Mouse (Mus musculus): ENCODE data around the gene Tbc1d7. TPM values are rescaled to one million over a fixed set of nuclear protein-coding genes. Genes with fewer than 3 reads are reported as not detected.

Gene Tbc1d7
- polyA plus RNA-seq, 1 experiment from 2014 or later: 74.0 TPM

GRCm38 (mm10) chr13:43206118-43206683, 34.9 kb upstream of the Tbc1d7 start:
- Histone ChIP-seq H3K4me2 (no peak overlapping the region), H3K36me3 (replicated peaks) (no peaks in the 10 kb centered on the region), H3K9me3 (no peaks in the 10 kb centered on the region), H3K27ac (no peak overlapping the region), H3K9ac (no peak overlapping the region), H3K4me3 (replicated peaks) (no peak overlapping the region), H3K4me1 (peaks cover 8% of the 10 kb centered on the region; the same call in 1 of the 2 replicates), H3K27me3 (no peaks in the 10 kb centered on the region)
- ATAC-seq (ENCODE audit: low FRiP score): no peak
- 84% methylated on average over 12 of the region's 12 CpGs for WGBS

DNA sequence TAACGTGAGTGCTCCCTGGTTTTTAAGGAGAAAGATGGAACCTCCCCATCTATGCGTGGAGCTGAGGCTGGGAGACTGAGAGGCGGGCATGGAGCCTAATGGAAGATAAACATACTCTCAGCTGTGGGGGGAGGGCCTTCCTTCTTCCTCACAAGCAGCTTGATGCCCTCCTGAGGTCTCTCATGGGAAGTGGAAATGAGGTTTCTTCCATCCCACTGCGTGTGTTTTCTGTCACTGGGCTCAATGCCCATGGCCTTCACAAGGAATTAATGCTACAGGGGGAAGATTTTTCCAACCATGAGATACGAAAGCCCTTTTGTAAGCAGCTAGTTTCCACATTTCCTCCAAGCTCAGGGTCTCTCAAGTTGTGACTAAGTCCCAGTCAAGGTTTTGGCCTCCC, 32.3 kb upstream of the Tbc1d7 start:
- Histone ChIP-seq H3K4me1 (no peaks in the 10 kb centered on the region), H3K9ac (no peak overlapping the region), H3K36me3 (replicated peaks) (no peaks in the 10 kb centered on the region), H3K4me3 (replicated peaks) (no peak overlapping the region), H3K27ac (no peak overlapping the region), H3K9me3 (no peaks in the 10 kb centered on the region), H3K27me3 (no peaks in the 10 kb centered on the region), H3K4me2 (no peak overlapping the region)
- no peak for ATAC-seq (ENCODE audit: low FRiP score)
- WGBS: 71% methylated on average over 5 of the region's 5 CpGs

DNA sequence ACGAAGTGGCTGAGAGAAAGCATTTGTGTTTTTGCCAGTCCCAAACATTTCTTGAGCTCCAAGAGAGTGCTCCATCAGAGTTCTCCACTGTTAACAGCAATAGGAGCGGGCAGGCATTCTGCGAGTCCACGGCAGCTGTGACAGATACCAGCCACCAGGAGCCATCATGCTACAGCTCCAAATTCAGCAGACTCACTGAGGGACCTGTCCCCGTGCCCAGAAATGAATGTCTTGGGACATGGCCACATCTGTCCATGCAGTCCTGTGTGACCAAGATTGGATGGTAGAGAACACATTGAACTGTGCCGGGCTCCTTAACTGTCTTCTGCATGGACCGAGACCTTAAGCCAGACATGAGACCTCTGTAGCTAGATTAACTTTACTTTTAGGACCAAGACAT, 31.9 kb upstream of the Tbc1d7 start:
- Histone ChIP-seq H3K4me3 (replicated peaks) (no peak overlapping the region), H3K9ac (no peak overlapping the region), H3K27ac (no peak overlapping the region), H3K36me3 (replicated peaks) (no peaks in the 10 kb centered on the region), H3K4me2 (no peak overlapping the region), H3K27me3 (no peaks in the 10 kb centered on the region), H3K4me1 (no peaks in the 10 kb centered on the region), H3K9me3 (no peaks in the 10 kb centered on the region)
- no peak for ATAC-seq (ENCODE audit: low FRiP score)
- 83% methylated on average over 7 of the region's 7 CpGs for WGBS

- H3K4me1 ChIP-seq: no peaks in the 10 kb centered on the region
- no peak overlapping the region for H3K9ac ChIP-seq
- 86% methylated on average over 10 of the region's 10 CpGs for WGBS
- H3K4me3 ChIP-seq (replicated peaks): no peak overlapping the region
- H3K9me3 ChIP-seq: no peaks in the 10 kb centered on the region
- H3K27me3 ChIP-seq: no peaks in the 10 kb centered on the region
- H3K36me3 ChIP-seq (replicated peaks): no peaks in the 10 kb centered on the region
- no peak overlapping the region for H3K27ac ChIP-seq
- ATAC-seq (ENCODE audit: low FRiP score): no peak
- no peak overlapping the region for H3K4me2 ChIP-seq
Observed at GRCm38 (mm10) chr13:43202351-43202750, 31.1 kb upstream of the Tbc1d7 start.

GRCm38 (mm10) chr13:43201033-43201432, 29.7 kb upstream of the Tbc1d7 start:
- Histone ChIP-seq H3K36me3 (replicated peaks) (no peaks in the 10 kb centered on the region), H3K27me3 (no peaks in the 10 kb centered on the region), H3K4me1 (no peaks in the 10 kb centered on the region), H3K9me3 (no peaks in the 10 kb centered on the region), H3K4me3 (replicated peaks) (no peak overlapping the region), H3K4me2 (no peak overlapping the region), H3K9ac (no peak overlapping the region), H3K27ac (no peak overlapping the region)
- WGBS: 42% methylated on average over 22 of the region's 22 CpGs
- ATAC-seq (ENCODE audit: low FRiP score): no peak; the same call in 1 of the 2 replicates

GRCm38 (mm10) chr13:43200473-43200872, 29.2 kb upstream of the Tbc1d7 start:
- WGBS: 76% methylated on average over 22 of the region's 22 CpGs
- no peak overlapping the region for H3K4me2 ChIP-seq
- ATAC-seq (ENCODE audit: low FRiP score): no peak
- no peaks in the 10 kb centered on the region for H3K9me3 ChIP-seq
- no peaks in the 10 kb centered on the region for H3K4me1 ChIP-seq
- no peaks in the 10 kb centered on the region for H3K27me3 ChIP-seq
- H3K9ac ChIP-seq: no peak overlapping the region
- H3K27ac ChIP-seq: no peak overlapping the region
- no peaks in the 10 kb centered on the region for H3K36me3 ChIP-seq (replicated peaks)
- H3K4me3 ChIP-seq (replicated peaks): no peak overlapping the region

DNA sequence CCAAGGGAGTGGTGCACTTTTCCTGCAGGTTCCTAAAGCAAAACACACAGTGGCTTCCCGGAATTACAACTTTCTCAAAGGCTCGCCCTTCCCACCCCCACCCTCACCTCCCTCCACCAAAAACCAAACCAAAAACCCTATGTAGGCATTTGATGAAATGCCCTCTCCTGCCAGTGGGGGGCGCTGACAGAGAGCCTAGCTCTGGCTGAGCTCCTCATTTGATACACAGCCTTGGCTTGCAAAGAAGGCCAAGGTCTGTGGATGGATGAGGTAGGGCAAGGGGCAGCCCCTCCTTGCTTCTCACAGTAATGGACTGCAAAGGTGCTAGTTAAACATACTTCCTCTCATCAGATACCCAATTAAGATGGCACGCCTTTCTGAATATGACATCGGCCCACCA, 28.4 kb upstream of the Tbc1d7 start:
- WGBS: 66% methylated on average over 5 of the region's 5 CpGs
- Histone ChIP-seq H3K9ac (no peak overlapping the region), H3K4me2 (no peak overlapping the region), H3K4me3 (replicated peaks) (no peak overlapping the region), H3K9me3 (no peaks in the 10 kb centered on the region), H3K27ac (no peak overlapping the region), H3K27me3 (no peaks in the 10 kb centered on the region), H3K36me3 (replicated peaks) (no peaks in the 10 kb centered on the region), H3K4me1 (no peaks in the 10 kb centered on the region)
- ATAC-seq (ENCODE audit: low FRiP score): no peak

GRCm38 (mm10) chr13:43199282-43199681, 28.0 kb upstream of the Tbc1d7 start:
- Histone ChIP-seq H3K4me2 (no peak overlapping the region), H3K4me1 (no peaks in the 10 kb centered on the region), H3K27ac (no peak overlapping the region), H3K9ac (no peak overlapping the region), H3K4me3 (replicated peaks) (no peak overlapping the region), H3K36me3 (replicated peaks) (no peaks in the 10 kb centered on the region), H3K9me3 (no peaks in the 10 kb centered on the region), H3K27me3 (no peaks in the 10 kb centered on the region)
- ATAC-seq (ENCODE audit: low FRiP score): no peak
- WGBS: 86% methylated on average over 7 of the region's 7 CpGs

- no peak for ATAC-seq (ENCODE audit: low FRiP score)
- WGBS: 58% methylated on average over 6 of the region's 6 CpGs
Observed at GRCm38 (mm10) chr13:43197187-43197586, 25.9 kb upstream of the Tbc1d7 start.

GRCm38 (mm10) chr13:43196000-43196399, 24.7 kb upstream of the Tbc1d7 start:
- no peak for ATAC-seq (ENCODE audit: low FRiP score)
- H3K27ac ChIP-seq: no peak overlapping the region
- no peaks in the 10 kb centered on the region; the same call in 1 of the 2 replicates for H3K27me3 ChIP-seq
- H3K9ac ChIP-seq: no peak overlapping the region
- H3K36me3 ChIP-seq (replicated peaks): no peaks in the 10 kb centered on the region
- WGBS: 78% methylated on average over 7 of the region's 7 CpGs
- H3K4me3 ChIP-seq (replicated peaks): no peak overlapping the region
- no peak overlapping the region for H3K4me2 ChIP-seq
- H3K9me3 ChIP-seq: no peaks in the 10 kb centered on the region
- H3K4me1 ChIP-seq: peaks cover 8% of the 10 kb centered on the region

More at GRCm38 (mm10) chr13:43197187-43197586, 25.9 kb upstream of the Tbc1d7 start:
- Histone ChIP-seq H3K4me2 (no peak overlapping the region), H3K27ac (no peak overlapping the region), H3K36me3 (replicated peaks) (no peaks in the 10 kb centered on the region), H3K9ac (no peak overlapping the region), H3K9me3 (no peaks in the 10 kb centered on the region), H3K4me3 (replicated peaks) (no peak overlapping the region), H3K4me1 (no peaks in the 10 kb centered on the region), H3K27me3 (no peaks in the 10 kb centered on the region)

GRCm38 (mm10) chr13:43193932-43194331, 22.6 kb upstream of the Tbc1d7 start:
- no peak for ATAC-seq (ENCODE audit: low FRiP score)
- H3K4me2 ChIP-seq: no peak overlapping the region
- H3K9ac ChIP-seq: no peak overlapping the region
- H3K27ac ChIP-seq: no peak overlapping the region
- no peak overlapping the region for H3K4me3 ChIP-seq (replicated peaks)
- 95% methylated on average over 8 of the region's 8 CpGs for WGBS
- H3K9me3 ChIP-seq: no peaks in the 10 kb centered on the region
- no peaks in the 10 kb centered on the region for H3K36me3 ChIP-seq (replicated peaks)
- H3K27me3 ChIP-seq: no peaks in the 10 kb centered on the region; the same call in 1 of the 2 replicates
- H3K4me1 ChIP-seq: peaks cover 8% of the 10 kb centered on the region

DNA sequence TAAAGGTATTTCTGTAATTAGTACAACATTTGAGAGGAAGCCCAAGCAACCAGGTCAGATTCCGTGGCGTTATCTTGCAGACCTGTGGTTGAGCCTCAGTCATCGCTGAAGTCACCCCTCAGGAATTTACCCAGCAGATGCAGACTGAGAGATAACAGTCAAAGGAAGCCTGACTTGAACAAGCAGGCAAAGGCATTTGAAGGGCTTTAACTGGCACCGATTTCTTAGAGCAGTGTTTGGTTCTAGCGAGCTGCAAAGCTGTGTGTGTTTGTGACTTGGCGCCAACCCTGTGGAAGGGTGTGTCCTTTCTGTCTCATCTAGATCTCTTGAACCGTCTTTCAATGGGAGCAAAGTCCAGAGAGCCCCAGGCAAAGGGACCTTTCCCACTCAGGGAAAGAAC, 22.0 kb upstream of the Tbc1d7 start:
- Histone ChIP-seq H3K4me3 (replicated peaks) (no peak overlapping the region), H3K27me3 (no peaks in the 10 kb centered on the region; the same call in 1 of the 2 replicates), H3K9me3 (no peaks in the 10 kb centered on the region), H3K4me2 (no peak overlapping the region), H3K36me3 (replicated peaks) (no peaks in the 10 kb centered on the region), H3K9ac (no peak overlapping the region), H3K4me1 (peaks cover 8% of the 10 kb centered on the region), H3K27ac (no peak overlapping the region)
- ATAC-seq (ENCODE audit: low FRiP score): no peak
- WGBS: 76% methylated on average over 7 of the region's 7 CpGs

- 17% methylated on average over 14 of the region's 14 CpGs for WGBS
- no peak overlapping the region for H3K9ac ChIP-seq
- no peak overlapping the region for H3K4me3 ChIP-seq (replicated peaks)
- H3K27ac ChIP-seq: no peak overlapping the region
- H3K27me3 ChIP-seq: no peaks in the 10 kb centered on the region; the same call in none of the 2 replicates
- no peaks in the 10 kb centered on the region for H3K36me3 ChIP-seq (replicated peaks)
- H3K4me2 ChIP-seq: peak overlapping the region; percentile 19; the same call in 1 of the 2 replicates
- ATAC-seq (ENCODE audit: low FRiP score): no peak
- H3K9me3 ChIP-seq: no peaks in the 10 kb centered on the region
- H3K4me1 ChIP-seq: peaks cover 8% of the 10 kb centered on the region
Observed at GRCm38 (mm10) chr13:43191741-43192192, 20.5 kb upstream of the Tbc1d7 start.

Measured in forebrain, embryonic 12.5 days (tissue).